Mouse (Mus musculus): ENCODE data around the gene Pramef25. TPM values are rescaled to one million over a fixed set of nuclear protein-coding genes. Genes with fewer than 3 reads are reported as not detected.
"Not testable (repeated sequence)": the region's sequence is repeated elsewhere in the genome, so short reads cannot be mapped to it uniquely, and the experiment has no call there.

Pramef25 gene
- not detected in 2 replicates for polyA plus RNA-seq (2015; fragmentation: Nextera tagmentation; extraction: Ambion mirVana)

DNA sequence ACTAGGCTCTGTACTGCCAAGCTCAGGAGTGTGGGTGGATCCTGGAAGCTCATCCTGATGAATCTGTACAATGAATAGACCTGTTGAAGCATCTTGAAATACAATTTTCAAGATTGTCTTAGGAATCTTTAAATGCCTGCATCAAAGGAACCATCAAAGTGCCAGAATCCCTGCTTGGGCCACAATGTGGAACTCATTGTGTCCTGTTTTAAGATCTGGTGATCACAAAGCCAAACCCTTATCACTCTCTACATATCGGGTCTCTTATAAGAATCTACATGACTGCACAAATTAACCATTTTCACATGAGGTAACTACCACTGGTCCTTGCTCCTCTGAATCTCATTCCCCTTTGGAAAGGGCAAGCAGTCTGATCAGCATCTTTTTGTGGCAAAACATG lies at the start of gene Pramef25:
Gene Pramef25 (minus strand): TSS at position 101 of the 400 bp plus-strand sequence.
- not testable (repeated sequence) for H3K9me3 ChIP-seq (ENCODE audit: control insufficient read depth, low read length); H3K4me3 ChIP-seq (ENCODE audit: low read depth, low read length); H3K4me2 ChIP-seq (replicated peaks; ENCODE audit: low read depth); ATAC-seq (ENCODE audit: low FRiP score, low TSS enrichment); DNase-seq (ENCODE audit: low spot score); H3K9ac ChIP-seq (ENCODE audit: low read length); H3K27ac ChIP-seq (replicated peaks); H3K36me3 ChIP-seq (ENCODE audit: control insufficient read depth, insufficient read depth, low read length); H3K27me3 ChIP-seq (ENCODE audit: control insufficient read depth, insufficient read depth, low read length); H3K4me1 ChIP-seq (replicated peaks; ENCODE audit: control insufficient read depth, insufficient read depth)
- 85% methylated on average over 1 of the region's 1 CpGs for WGBS

DNA sequence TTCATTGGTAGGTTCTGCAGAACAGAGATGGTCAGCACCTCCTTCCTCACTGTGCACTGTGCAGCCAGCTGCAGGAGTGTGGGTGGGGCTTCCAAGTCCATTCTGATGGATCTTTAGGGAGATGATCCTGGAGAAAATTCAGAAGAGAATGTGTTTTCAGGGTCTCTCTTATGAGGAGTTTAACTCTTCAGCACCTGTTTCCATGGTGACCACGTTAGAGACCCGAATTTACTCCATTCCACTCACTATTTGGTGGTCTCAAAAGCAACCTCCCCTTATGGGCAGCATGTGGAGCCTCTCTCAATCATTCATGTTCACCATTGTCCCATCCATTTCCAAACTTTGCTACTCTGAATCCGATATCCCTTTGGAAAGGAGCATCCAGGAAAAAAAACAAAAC lies 43.5 kb upstream of the Pramef25 start, which contains the start of gene Pramef17:
Gene Pramef17 (minus strand): TSS at position 101 of the 400 bp plus-strand sequence.
- WGBS: 42% methylated on average over 3 of the region's 3 CpGs
- DNase-seq (ENCODE audit: low spot score); H3K4me1 ChIP-seq (replicated peaks; ENCODE audit: control insufficient read depth, insufficient read depth); H3K4me3 ChIP-seq (ENCODE audit: low read depth, low read length); H3K36me3 ChIP-seq (ENCODE audit: control insufficient read depth, insufficient read depth, low read length); H3K9me3 ChIP-seq (ENCODE audit: control insufficient read depth, low read length); H3K4me2 ChIP-seq (replicated peaks; ENCODE audit: low read depth); H3K27me3 ChIP-seq (ENCODE audit: control insufficient read depth, insufficient read depth, low read length); H3K27ac ChIP-seq (replicated peaks); H3K9ac ChIP-seq (ENCODE audit: low read length); ATAC-seq (ENCODE audit: low FRiP score, low TSS enrichment): not testable (repeated sequence)

DNA sequence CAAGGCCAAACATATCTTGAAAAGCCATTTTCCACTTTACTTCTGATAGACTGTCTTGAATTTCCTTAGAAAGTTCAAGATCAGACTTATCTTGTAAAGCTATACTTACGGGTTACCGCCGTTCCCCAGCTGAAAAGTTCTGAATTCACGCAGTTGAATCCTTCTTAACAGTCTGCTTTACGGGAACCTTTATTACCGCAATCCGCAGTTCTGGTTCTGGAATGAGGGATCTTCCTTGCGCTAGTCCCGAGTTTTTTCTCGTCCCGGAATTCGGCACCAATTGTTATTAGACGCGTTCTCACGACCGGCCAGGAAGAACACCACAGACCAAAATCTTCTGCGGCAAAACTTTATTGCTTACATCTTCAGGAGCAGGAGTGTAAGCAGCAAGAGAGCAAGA lies 37.3 kb upstream of the Pramef25 start:
- H3K27me3 ChIP-seq (ENCODE audit: control insufficient read depth, insufficient read depth, low read length); DNase-seq (ENCODE audit: low spot score); H3K9me3 ChIP-seq (ENCODE audit: control insufficient read depth, low read length); H3K27ac ChIP-seq (replicated peaks); H3K4me1 ChIP-seq (replicated peaks; ENCODE audit: control insufficient read depth, insufficient read depth); H3K4me2 ChIP-seq (replicated peaks; ENCODE audit: low read depth); H3K9ac ChIP-seq (ENCODE audit: low read length); H3K4me3 ChIP-seq (ENCODE audit: low read depth, low read length); ATAC-seq (ENCODE audit: low FRiP score, low TSS enrichment); H3K36me3 ChIP-seq (ENCODE audit: control insufficient read depth, insufficient read depth, low read length): not testable (repeated sequence)
- WGBS: 95% methylated on average over 10 of the region's 17 CpGs

DNA sequence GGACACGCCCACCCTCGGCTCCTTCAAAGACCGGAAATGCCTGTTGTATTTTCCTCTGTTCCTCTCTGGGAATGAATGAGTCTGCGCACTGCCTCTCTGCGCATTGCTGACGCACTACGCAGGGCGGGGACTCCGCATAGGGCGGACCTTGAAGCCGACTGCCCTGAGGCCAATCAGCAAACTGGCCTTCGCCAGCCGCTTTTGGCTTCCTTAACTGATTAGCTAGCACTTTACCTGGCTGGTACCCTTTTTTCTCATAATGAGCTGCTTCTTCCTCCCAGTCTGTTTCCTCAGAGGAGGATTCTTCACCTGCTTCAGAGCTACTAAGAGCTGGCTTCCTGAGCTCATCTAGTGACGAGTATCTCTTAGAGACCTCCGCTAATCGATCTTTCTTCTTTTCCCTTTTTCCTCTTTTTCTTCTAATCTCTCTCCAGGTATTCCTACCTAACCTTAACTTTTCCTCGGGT lies 36.7 kb upstream of the Pramef25 start:
- not testable (repeated sequence) for H3K36me3 ChIP-seq (ENCODE audit: control insufficient read depth, insufficient read depth, low read length); ATAC-seq (ENCODE audit: low FRiP score, low TSS enrichment); H3K4me1 ChIP-seq (replicated peaks; ENCODE audit: control insufficient read depth, insufficient read depth); H3K9ac ChIP-seq (ENCODE audit: low read length); H3K9me3 ChIP-seq (ENCODE audit: control insufficient read depth, low read length); H3K4me3 ChIP-seq (ENCODE audit: low read depth, low read length); H3K27ac ChIP-seq (replicated peaks); H3K4me2 ChIP-seq (replicated peaks; ENCODE audit: low read depth); H3K27me3 ChIP-seq (ENCODE audit: control insufficient read depth, insufficient read depth, low read length); DNase-seq (ENCODE audit: low spot score)
- 91% methylated on average over 4 of the region's 17 CpGs for WGBS

DNA sequence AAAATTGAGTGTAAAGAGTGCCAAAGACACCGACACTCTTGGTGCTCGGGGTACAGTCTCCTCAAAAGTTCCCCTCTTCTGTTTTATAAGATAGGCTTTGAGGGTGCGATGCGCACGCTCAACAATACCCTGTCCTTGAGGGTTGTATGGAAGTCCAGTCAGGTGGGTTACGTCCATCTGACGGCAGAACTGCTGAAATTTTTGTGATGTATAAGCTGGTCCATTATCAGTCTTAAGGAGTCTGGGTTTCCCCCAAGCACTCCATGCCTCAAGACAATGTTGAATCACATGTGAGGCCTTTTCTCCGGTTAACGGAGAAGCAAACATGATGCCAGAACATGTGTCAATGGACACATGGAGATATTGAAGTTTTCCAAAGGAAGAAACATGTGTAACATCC lies 34.9 kb upstream of the Pramef25 start:
- not testable (repeated sequence) for H3K27ac ChIP-seq (replicated peaks); H3K4me2 ChIP-seq (replicated peaks; ENCODE audit: low read depth); ATAC-seq (ENCODE audit: low FRiP score, low TSS enrichment); H3K36me3 ChIP-seq (ENCODE audit: control insufficient read depth, insufficient read depth, low read length); H3K4me3 ChIP-seq (ENCODE audit: low read depth, low read length); H3K27me3 ChIP-seq (ENCODE audit: control insufficient read depth, insufficient read depth, low read length); DNase-seq (ENCODE audit: low spot score); H3K9ac ChIP-seq (ENCODE audit: low read length); H3K9me3 ChIP-seq (ENCODE audit: control insufficient read depth, low read length); H3K4me1 ChIP-seq (replicated peaks; ENCODE audit: control insufficient read depth, insufficient read depth)
- 96% methylated on average over 2 of the region's 9 CpGs for WGBS

DNA sequence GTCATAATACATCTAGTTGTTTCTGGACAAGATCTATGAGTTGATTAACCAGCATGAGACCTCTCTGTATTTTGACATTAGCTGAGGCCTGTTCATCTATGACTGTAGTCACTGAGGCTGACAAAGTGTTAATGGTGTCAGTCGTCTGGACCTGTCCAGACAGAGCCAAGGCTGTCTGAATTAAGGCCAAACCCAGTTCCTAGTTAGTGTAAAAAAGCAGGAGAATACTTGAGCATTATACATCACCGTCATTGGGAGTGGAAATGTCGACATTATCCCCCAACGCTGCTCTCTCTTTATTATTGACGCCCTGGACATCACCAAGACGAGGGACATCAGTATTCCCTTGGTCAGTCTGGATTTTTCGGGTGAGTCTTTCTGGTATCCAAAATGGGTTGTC lies 34.3 kb upstream of the Pramef25 start:
- not testable (repeated sequence) for DNase-seq (ENCODE audit: low spot score); H3K27me3 ChIP-seq (ENCODE audit: control insufficient read depth, insufficient read depth, low read length); H3K27ac ChIP-seq (replicated peaks); H3K4me3 ChIP-seq (ENCODE audit: low read depth, low read length); H3K4me2 ChIP-seq (replicated peaks; ENCODE audit: low read depth); ATAC-seq (ENCODE audit: low FRiP score, low TSS enrichment); H3K36me3 ChIP-seq (ENCODE audit: control insufficient read depth, insufficient read depth, low read length); H3K9ac ChIP-seq (ENCODE audit: low read length); H3K9me3 ChIP-seq (ENCODE audit: control insufficient read depth, low read length); H3K4me1 ChIP-seq (replicated peaks; ENCODE audit: control insufficient read depth, insufficient read depth)
- WGBS: no CpG with 5 or more reads among the region's 7 CpGs

DNA sequence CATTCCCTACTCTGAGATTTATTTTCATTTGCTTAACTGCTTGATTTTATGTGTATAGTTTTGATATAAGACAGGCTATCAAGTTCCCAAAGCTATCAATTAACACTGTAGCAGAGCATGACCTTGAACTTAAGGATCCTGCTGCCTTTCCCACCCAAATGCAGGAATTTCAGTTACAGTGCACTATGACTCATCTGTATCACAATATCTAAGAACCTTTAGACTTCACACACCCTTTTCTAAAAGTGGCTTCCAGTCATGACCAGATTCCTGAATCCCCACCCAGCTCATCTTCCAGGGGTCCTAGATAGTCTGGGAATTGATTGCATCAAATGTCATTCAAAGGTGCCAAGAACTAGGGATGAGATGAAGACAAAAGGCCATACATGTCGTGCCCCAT lies 32.6 kb upstream of the Pramef25 start:
- H3K4me1 ChIP-seq (replicated peaks; ENCODE audit: control insufficient read depth, insufficient read depth); H3K27ac ChIP-seq (replicated peaks); H3K9me3 ChIP-seq (ENCODE audit: control insufficient read depth, low read length); H3K36me3 ChIP-seq (ENCODE audit: control insufficient read depth, insufficient read depth, low read length); ATAC-seq (ENCODE audit: low FRiP score, low TSS enrichment); H3K4me3 ChIP-seq (ENCODE audit: low read depth, low read length); H3K9ac ChIP-seq (ENCODE audit: low read length); H3K27me3 ChIP-seq (ENCODE audit: control insufficient read depth, insufficient read depth, low read length); H3K4me2 ChIP-seq (replicated peaks; ENCODE audit: low read depth); DNase-seq (ENCODE audit: low spot score): not testable (repeated sequence)
- 14% methylated on average over 1 of the region's 1 CpGs for WGBS

DNA sequence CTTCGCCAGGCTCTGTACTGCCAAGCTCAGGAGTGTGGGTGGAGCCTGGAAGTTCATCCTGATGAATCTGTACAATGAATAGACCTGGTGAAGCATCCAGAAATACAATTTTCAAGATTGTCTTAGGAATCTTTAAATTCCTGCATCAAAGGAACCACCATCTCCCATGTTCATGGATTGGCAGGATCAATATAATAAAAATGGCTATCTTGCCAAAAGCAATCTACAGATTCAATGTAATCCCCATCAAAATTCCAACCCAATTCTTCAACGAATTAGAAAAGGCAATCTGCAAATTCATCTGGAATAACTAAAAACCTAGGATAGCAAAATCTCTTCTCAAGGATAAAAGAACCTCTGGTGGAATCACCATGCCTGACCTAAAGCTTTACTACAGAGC lies 16.0 kb upstream of the Pramef25 start, which contains the start of gene Gm13101:
Gene Gm13101 (minus strand): TSS at position 101 of the 400 bp plus-strand sequence.
- not testable (repeated sequence) for H3K9ac ChIP-seq (ENCODE audit: low read length); H3K36me3 ChIP-seq (ENCODE audit: control insufficient read depth, insufficient read depth, low read length); H3K4me1 ChIP-seq (replicated peaks; ENCODE audit: control insufficient read depth, insufficient read depth); H3K4me3 ChIP-seq (ENCODE audit: low read depth, low read length); DNase-seq (ENCODE audit: low spot score); ATAC-seq (ENCODE audit: low FRiP score, low TSS enrichment); H3K4me2 ChIP-seq (replicated peaks; ENCODE audit: low read depth); H3K9me3 ChIP-seq (ENCODE audit: control insufficient read depth, low read length); H3K27me3 ChIP-seq (ENCODE audit: control insufficient read depth, insufficient read depth, low read length); H3K27ac ChIP-seq (replicated peaks)
- WGBS: 32% methylated on average over 2 of the region's 2 CpGs

DNA sequence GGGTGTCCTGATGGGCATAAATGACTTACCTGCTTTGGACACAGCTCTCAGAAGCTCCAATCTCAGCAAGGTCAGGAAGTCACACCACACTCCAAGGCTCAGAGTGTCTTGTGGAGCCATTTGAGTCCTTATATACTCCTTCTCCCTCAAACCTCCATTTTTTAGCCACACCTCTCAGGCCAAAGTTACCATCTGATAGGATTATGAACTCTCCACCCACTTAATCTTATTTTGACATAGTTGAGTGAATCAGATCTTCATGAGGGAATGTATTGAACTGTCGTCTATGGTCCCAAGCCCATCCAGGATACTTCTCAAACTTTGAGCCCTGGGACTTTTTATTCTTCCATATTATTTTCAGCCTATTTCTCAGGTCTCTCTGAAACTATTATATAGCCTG lies 50.5 kb downstream of the Pramef25 start, which contains the start of gene Pramef6:
Gene Pramef6 (minus strand): TSS at position 101 of the 400 bp plus-strand sequence.
- H3K36me3 ChIP-seq (ENCODE audit: control insufficient read depth, insufficient read depth, low read length); H3K4me2 ChIP-seq (replicated peaks; ENCODE audit: low read depth); DNase-seq (ENCODE audit: low spot score); H3K4me1 ChIP-seq (replicated peaks; ENCODE audit: control insufficient read depth, insufficient read depth); H3K27me3 ChIP-seq (ENCODE audit: control insufficient read depth, insufficient read depth, low read length); H3K9me3 ChIP-seq (ENCODE audit: control insufficient read depth, low read length); H3K9ac ChIP-seq (ENCODE audit: low read length); ATAC-seq (ENCODE audit: low FRiP score, low TSS enrichment); H3K4me3 ChIP-seq (ENCODE audit: low read depth, low read length); H3K27ac ChIP-seq (replicated peaks): not testable (repeated sequence)
- WGBS: 80% methylated on average over 1 of the region's 1 CpGs

All from stomach, postnatal 0 days (tissue).